Mouse (Mus musculus): Measurements from ENCODE around the gene Necab2.

Gene Necab2

GRCm38 (mm10) chr8:119428350-119428740 is 18.2 kb upstream of the Necab2 start:
- no peak for DNase-seq (ENCODE audit: low read depth, low spot score)

- no peak for DNase-seq (ENCODE audit: low read depth, low spot score)
Observed at GRCm38 (mm10) chr8:119428766-119429327, 17.7 kb upstream of the Necab2 start.

- DNase-seq (ENCODE audit: low read depth, low spot score) = no peak
Observed at GRCm38 (mm10) chr8:119429552-119429951, 17.0 kb upstream of the Necab2 start.

- no peak for DNase-seq (ENCODE audit: low read depth, low spot score)
Observed at GRCm38 (mm10) chr8:119430250-119430649, 16.3 kb upstream of the Necab2 start.

- no peak for DNase-seq (ENCODE audit: low read depth, low spot score)
Observed at GRCm38 (mm10) chr8:119430690-119431089, 15.8 kb upstream of the Necab2 start.

GRCm38 (mm10) chr8:119432372-119432771 is 14.1 kb upstream of the Necab2 start:
- DNase-seq (ENCODE audit: low read depth, low spot score) = no peak

GRCm38 (mm10) chr8:119433582-119434174 is 12.8 kb upstream of the Necab2 start, which contains the start of gene Osgin1:
Gene Osgin1 (plus strand): TSS chr8:119434124.
- DNase-seq (ENCODE audit: low read depth, low spot score) = no peak

GRCm38 (mm10) chr8:119434569-119434968 is 11.9 kb upstream of the Necab2 start:
- no peak for DNase-seq (ENCODE audit: low read depth, low spot score)

GRCm38 (mm10) chr8:119435527-119435926 is 11.0 kb upstream of the Necab2 start:
- no peak for DNase-seq (ENCODE audit: low read depth, low spot score)

GRCm38 (mm10) chr8:119436331-119436730 is 10.2 kb upstream of the Necab2 start:
- DNase-seq (ENCODE audit: low read depth, low spot score) = no peak

GRCm38 (mm10) chr8:119436933-119437332 is 9.6 kb upstream of the Necab2 start:
- DNase-seq (ENCODE audit: low read depth, low spot score) = peak; percentile 58

- peak; percentile 57 for DNase-seq (ENCODE audit: low read depth, low spot score)
Observed at GRCm38 (mm10) chr8:119437506-119437905, 9.0 kb upstream of the Necab2 start.

- DNase-seq (ENCODE audit: low read depth, low spot score) = no peak
Observed at GRCm38 (mm10) chr8:119438876-119439275, 7.6 kb upstream of the Necab2 start.

GRCm38 (mm10) chr8:119439424-119439823 is 7.1 kb upstream of the Necab2 start:
- no peak for DNase-seq (ENCODE audit: low read depth, low spot score)

GRCm38 (mm10) chr8:119439893-119440249 is 6.6 kb upstream of the Necab2 start:
- no peak for DNase-seq (ENCODE audit: low read depth, low spot score)

- peak; percentile 47 for DNase-seq (ENCODE audit: low read depth, low spot score)
Observed at GRCm38 (mm10) chr8:119440250-119440951, 6.1 kb upstream of the Necab2 start.

GRCm38 (mm10) chr8:119440952-119441270 is 5.6 kb upstream of the Necab2 start:
- no peak for DNase-seq (ENCODE audit: low read depth, low spot score)

- no peak for DNase-seq (ENCODE audit: low read depth, low spot score)
Observed at GRCm38 (mm10) chr8:119442013-119442412, 4.5 kb upstream of the Necab2 start.

- no peak for DNase-seq (ENCODE audit: low read depth, low spot score)
Observed at GRCm38 (mm10) chr8:119442970-119443369, 3.5 kb upstream of the Necab2 start.

GRCm38 (mm10) chr8:119446990-119447780 is 666 bp downstream of the Necab2 start:
- no peak for DNase-seq (ENCODE audit: low read depth, low spot score)

GRCm38 (mm10) chr8:119447781-119448170 is 1.3 kb downstream of the Necab2 start:
- DNase-seq (ENCODE audit: low read depth, low spot score) = no peak

- no peak for DNase-seq (ENCODE audit: low read depth, low spot score)
Observed at GRCm38 (mm10) chr8:119449627-119450026, 3.1 kb downstream of the Necab2 start.
